Mouse (Mus musculus): Measurements from ENCODE around the gene Ccdc106.
"Not testable (repeated sequence)": the region's sequence is repeated elsewhere in the genome, so short reads cannot be mapped to it uniquely, and the experiment has no call there.

Gene Ccdc106

GRCm38 (mm10) chr7:5051193-5052192 is 31.1 kb downstream of the Ccdc106 start, which contains the start of gene Zfp580:
Gene Zfp580, plus strand, starts transcription at chr7:5051538.
- peak; percentile 60 to 69 for DNase-seq

- no peak for DNase-seq
These were observed 32.1 kb downstream of the Ccdc106 start for GRCm38 (mm10) chr7:5052438-5052837.

GRCm38 (mm10) chr7:5052931-5053343 is 32.6 kb downstream of the Ccdc106 start:
- DNase-seq = no peak

GRCm38 (mm10) chr7:5053456-5054179 is 33.3 kb downstream of the Ccdc106 start:
- no peak for DNase-seq

GRCm38 (mm10) chr7:5056651-5057263 is 36.4 kb downstream of the Ccdc106 start:
- DNase-seq = no peak

GRCm38 (mm10) chr7:5057381-5057780 is 37.0 kb downstream of the Ccdc106 start:
- no peak for DNase-seq

- no peak for DNase-seq
These were observed 37.5 kb downstream of the Ccdc106 start for GRCm38 (mm10) chr7:5057804-5058203.

- no peak for DNase-seq
These were observed 38.3 kb downstream of the Ccdc106 start for GRCm38 (mm10) chr7:5058631-5059030.

GRCm38 (mm10) chr7:5059421-5059820 is 39.1 kb downstream of the Ccdc106 start:
- no peak for DNase-seq

- peak; percentile 81 to 86 for DNase-seq
These were observed 39.9 kb downstream of the Ccdc106 start for GRCm38 (mm10) chr7:5060239-5060731.

- peak; percentile 97 to 98 for DNase-seq
These were observed 40.8 kb downstream of the Ccdc106 start for GRCm38 (mm10) chr7:5060944-5061773.

GRCm38 (mm10) chr7:5061774-5062359 is 41.5 kb downstream of the Ccdc106 start, which contains the start of gene U2af2:
Gene U2af2, plus strand, starts transcription at chr7:5062143.
- peak; percentile 92 to 93 for DNase-seq

- peak in 1 of 2 experiments; percentile 73 for DNase-seq
These were observed 42.1 kb downstream of the Ccdc106 start for GRCm38 (mm10) chr7:5062360-5063001.

GRCm38 (mm10) chr7:5064886-5065285 is 44.5 kb downstream of the Ccdc106 start:
- no peak for DNase-seq

GRCm38 (mm10) chr7:5073586-5073985 is 53.2 kb downstream of the Ccdc106 start:
- DNase-seq = no peak

- no peak for DNase-seq
These were observed 54.6 kb downstream of the Ccdc106 start for GRCm38 (mm10) chr7:5074984-5075383.

GRCm38 (mm10) chr7:5076931-5077330 is 56.6 kb downstream of the Ccdc106 start:
- no peak for DNase-seq

- not testable (repeated sequence) for DNase-seq
These were observed 59.1 kb downstream of the Ccdc106 start for GRCm38 (mm10) chr7:5079365-5080009.

- peak; percentile 97 to 98 for DNase-seq
These were observed 59.8 kb downstream of the Ccdc106 start, which contains the start of gene Epn1 for GRCm38 (mm10) chr7:5080010-5080751. Gene Epn1, plus strand, starts transcription at chr7:5080235.

Data from lung, adult 18-20 months (tissue).